Mouse (Mus musculus) limb, embryonic 12.5 days (tissue): ENCODE measurements around the gene 1700016H13Rik. TPM values are rescaled to one million over a fixed set of nuclear protein-coding genes. Genes with fewer than 3 reads are reported as not detected.

Source experiments
- ATAC-seq: fragments of 200-750 bp; cut with Nextera tagmentation; 2 replicates; pipeline ENCODE4 v1.8.0; 2017; ENCODE audit warnings: low read depth, moderate TSS enrichment; ENCODE audit not compliant: insufficient number of reproducible peaks, insufficient read depth, low FRiP score, low TSS enrichment
- H3K27ac ChIP-seq: fragments of 300-500 bp; sonication (generic); 2 replicates; pipeline ENCODE4 v1.5.1; 2016; ENCODE audit warnings: mild to moderate bottlenecking, moderate library complexity
- H3K27me3 ChIP-seq: fragments of 300-500 bp; sonication (generic); 2 replicates; pipeline ENCODE4 v1.6.1; 2016; ENCODE audit warnings: mild to moderate bottlenecking, moderate library complexity
- H3K36me3 ChIP-seq: fragments of 300-500 bp; sonication (generic); 2 replicates; pipeline ENCODE4 v1.6.1; 2016; ENCODE audit warnings: mild to moderate bottlenecking, moderate library complexity
- H3K4me1 ChIP-seq: fragments of 300-500 bp; sonication (generic); replicated peaks from 2 replicates; pipeline ENCODE4 v1.6.1; 2016
- H3K4me2 ChIP-seq: fragments of 300-500 bp; sonication (generic); 2 replicates; pipeline ENCODE4 v1.6.1; 2016; ENCODE audit warnings: mild to moderate bottlenecking, moderate library complexity
- H3K4me3 ChIP-seq: fragments of 300-500 bp; sonication (generic); replicated peaks from 2 replicates; pipeline ENCODE4 v1.5.1; 2016; ENCODE audit warnings: mild to moderate bottlenecking
- H3K9ac ChIP-seq: fragments of 300-500 bp; sonication (generic); replicated peaks from 2 replicates; pipeline ENCODE4 v1.6.1; 2016; ENCODE audit warnings: mild to moderate bottlenecking, moderate library complexity
- H3K9me3 ChIP-seq: fragments of 300-500 bp; sonication (generic); 2 replicates; pipeline ENCODE4 v1.6.1; 2016; ENCODE audit warnings: mild to moderate bottlenecking, moderate library complexity
- WGBS: fragments of 180-500 bp; shearing (Covaris S2); methylation state at CpG from one replicate; pipeline ENCODE4 v1.1.7; 2016; 5-methylcytosine and 5-hydroxymethylcytosine counted together
- polyA plus RNA-seq: library from polyadenylated mRNA; unstranded; fragments of >200 nt; fragmentation: Nextera tagmentation; extraction: Ambion mirVana; gene quantifications from 2 replicates; pipeline ENCODE4 v1.2.1, GENCODE M21; 2016

The 1700016H13Rik gene
- polyA plus RNA-seq = 0.23 TPM in 1 of 2 replicates, not detected in the other

DNA sequence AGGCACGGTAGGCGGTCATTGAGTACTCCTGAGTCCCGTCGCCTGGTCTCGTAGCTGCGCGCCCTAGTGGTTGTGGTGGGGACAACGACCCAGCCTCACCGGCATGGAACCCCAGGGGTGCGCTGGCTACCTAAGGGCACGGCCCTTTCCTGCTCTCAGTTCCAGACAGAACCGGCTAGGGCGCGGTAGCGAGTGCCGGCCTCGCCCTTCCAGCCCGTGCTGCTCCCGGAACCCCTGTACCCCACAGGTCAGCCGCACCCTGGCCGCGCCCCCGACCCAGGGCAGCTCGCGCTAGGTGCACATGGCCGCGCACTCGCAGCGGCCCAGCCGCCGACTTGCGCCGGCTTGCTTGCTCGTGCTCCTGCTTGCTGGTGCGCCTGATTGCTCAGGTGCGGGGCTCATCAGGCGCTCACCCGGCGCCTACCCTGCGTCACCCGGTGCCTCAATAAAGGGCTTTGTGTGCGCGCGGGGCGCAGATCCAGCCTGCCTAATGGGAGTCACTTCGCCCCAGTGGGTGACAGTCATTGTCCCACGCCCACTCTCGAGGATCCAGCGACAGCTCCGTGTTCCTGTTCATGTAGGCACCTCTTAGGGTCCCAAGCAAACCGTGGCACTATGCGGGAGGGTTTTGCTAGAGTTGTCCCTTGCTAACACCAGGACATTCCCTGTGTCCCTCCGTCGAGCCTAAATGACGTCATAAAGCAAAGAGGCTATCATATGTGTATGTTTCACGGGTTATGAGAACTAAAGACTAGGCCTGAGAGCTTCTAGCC, at the start of gene 1700016H13Rik:
Gene 1700016H13Rik (minus strand): TSS at position 665 of the 773 bp plus-strand sequence.
- Histone ChIP-seq H3K27me3 (peaks cover 13% of the 10 kb centered on the region; the same call in 1 of the 2 replicates), H3K27ac (no peak within 1 kb of the TSS)
- WGBS = under 1% methylated on average over 51 of the region's 56 CpGs

DNA sequence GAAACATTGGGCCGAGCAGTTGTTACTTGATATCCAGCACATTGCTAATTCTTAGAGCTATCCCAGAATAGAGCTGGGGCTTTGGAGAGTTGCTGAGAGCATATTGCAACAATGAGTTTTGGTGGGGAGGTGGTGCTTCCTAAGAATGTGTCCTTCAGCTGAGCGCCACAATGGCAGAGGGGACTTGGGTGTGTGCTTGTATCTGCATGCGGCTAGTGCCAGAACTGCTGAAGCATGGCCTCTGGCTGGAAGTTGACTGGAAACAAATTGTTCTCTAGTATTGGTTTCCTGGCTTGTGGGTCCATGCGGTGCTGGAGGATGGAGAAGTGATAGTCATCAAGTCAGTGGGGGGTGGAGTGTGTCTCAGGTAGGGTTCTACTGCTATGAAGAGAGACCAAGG, 49.5 kb upstream of the 1700016H13Rik start:
- ATAC-seq = no peak
- Histone ChIP-seq H3K9me3 (no peaks in the 10 kb centered on the region), H3K4me3 (no peak overlapping the region), H3K36me3 (no peaks in the 10 kb centered on the region), H3K4me2 (no peak overlapping the region), H3K27me3 (no peaks in the 10 kb centered on the region), H3K4me1 (no peaks in the 10 kb centered on the region), H3K9ac (no peak overlapping the region), H3K27ac (no peak overlapping the region)
- WGBS = 89% methylated on average over 4 of the region's 4 CpGs

More for the DNA sequence above, at the start of gene 1700016H13Rik:
- H3K9ac ChIP-seq = peak within 1 kb of the TSS; percentile 61
- ATAC-seq = peak; percentile 65
- H3K4me1 ChIP-seq = no peaks in the 10 kb centered on the region; the same call in 1 of the 2 replicates
- peak within 1 kb of the TSS; percentile 60 for H3K4me3 ChIP-seq
- peak within 1 kb of the TSS; percentile 91 for H3K4me2 ChIP-seq
- H3K9me3 ChIP-seq = no peaks in the 10 kb centered on the region
- H3K36me3 ChIP-seq = no peaks in the 10 kb centered on the region

DNA sequence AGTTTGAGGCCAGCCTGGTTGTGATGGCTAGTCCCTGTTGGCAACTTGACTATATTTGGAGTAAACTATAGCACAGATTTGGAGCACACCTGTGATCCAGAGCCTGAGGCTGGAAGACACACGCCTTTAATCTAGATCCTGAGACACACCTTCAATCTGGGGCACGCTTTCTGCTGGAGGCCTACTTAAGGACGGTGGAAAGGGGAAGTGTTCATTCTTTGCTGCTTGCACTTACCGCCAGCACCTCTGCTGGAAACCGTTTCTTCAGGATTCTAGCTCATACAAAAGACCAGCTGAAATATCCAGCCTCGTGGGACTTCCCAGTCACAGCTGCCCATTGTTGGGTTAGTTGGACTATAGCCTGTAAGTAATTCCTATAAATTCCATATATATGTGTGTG, 46.7 kb upstream of the 1700016H13Rik start:
- 78% methylated on average over 6 of the region's 6 CpGs for WGBS
- Histone ChIP-seq H3K4me2 (no peak overlapping the region), H3K27ac (no peak overlapping the region), H3K4me3 (no peak overlapping the region), H3K9ac (no peak overlapping the region), H3K27me3 (0 out of 2 replicates have a peak, but pooled peaks cover 2% of the 10 kb centered on the region), H3K9me3 (no peaks in the 10 kb centered on the region), H3K36me3 (no peaks in the 10 kb centered on the region), H3K4me1 (no peaks in the 10 kb centered on the region)
- no peak for ATAC-seq

DNA sequence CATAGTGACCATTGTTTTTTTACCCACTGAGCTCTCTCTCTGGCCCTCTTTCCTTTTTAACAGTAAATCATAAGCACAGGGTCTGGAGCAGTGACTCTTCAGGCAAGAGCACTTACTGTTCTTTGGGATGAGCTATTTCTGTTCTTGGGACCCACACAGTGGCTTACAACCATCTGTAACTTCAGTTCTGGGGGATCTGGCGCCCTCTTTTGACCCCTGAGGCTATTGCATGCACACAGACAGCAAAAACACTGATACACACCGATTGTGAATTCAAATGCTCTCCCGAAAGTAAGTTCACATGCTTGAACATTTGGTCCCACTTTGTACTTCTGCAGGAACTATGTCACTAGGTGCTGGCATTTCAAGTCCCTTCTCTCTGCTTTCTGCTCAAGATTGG, 45.7 kb upstream of the 1700016H13Rik start:
- WGBS = 66% methylated on average over 3 of the region's 3 CpGs
- Histone ChIP-seq H3K27me3 (0 out of 2 replicates have a peak, but pooled peaks cover 7% of the 10 kb centered on the region), H3K36me3 (no peaks in the 10 kb centered on the region)

GRCm38 (mm10) chr5:103700661-103701060, 44.9 kb upstream of the 1700016H13Rik start:
- Histone ChIP-seq H3K27ac (no peak overlapping the region), H3K4me3 (no peak overlapping the region), H3K4me2 (no peak overlapping the region), H3K4me1 (peaks cover 2% of the 10 kb centered on the region; the same call in 1 of the 2 replicates), H3K36me3 (no peaks in the 10 kb centered on the region), H3K27me3 (0 out of 2 replicates have a peak, but pooled peaks cover 7% of the 10 kb centered on the region), H3K9me3 (no peaks in the 10 kb centered on the region), H3K9ac (no peak overlapping the region)
- no peak for ATAC-seq
- 76% methylated on average over 2 of the region's 2 CpGs for WGBS

More for the DNA sequence above, 45.7 kb upstream of the 1700016H13Rik start:
- Histone ChIP-seq H3K9ac (no peak overlapping the region), H3K4me1 (peaks cover 2% of the 10 kb centered on the region; the same call in 1 of the 2 replicates), H3K4me3 (no peak overlapping the region), H3K27ac (no peak overlapping the region), H3K9me3 (no peaks in the 10 kb centered on the region), H3K4me2 (no peak overlapping the region)
- ATAC-seq = no peak

GRCm38 (mm10) chr5:103699537-103699936, 43.7 kb upstream of the 1700016H13Rik start:
- ATAC-seq = no peak
- Histone ChIP-seq H3K27ac (no peak overlapping the region), H3K4me3 (no peak overlapping the region), H3K4me1 (peaks cover 2% of the 10 kb centered on the region; the same call in 1 of the 2 replicates), H3K9ac (no peak overlapping the region), H3K36me3 (no peaks in the 10 kb centered on the region), H3K27me3 (peaks cover 12% of the 10 kb centered on the region), H3K4me2 (no peak overlapping the region), H3K9me3 (no peaks in the 10 kb centered on the region)
- 43% methylated on average over 4 of the region's 4 CpGs for WGBS

GRCm38 (mm10) chr5:103698577-103698976, 42.8 kb upstream of the 1700016H13Rik start:
- ATAC-seq = no peak
- Histone ChIP-seq H3K9me3 (no peaks in the 10 kb centered on the region), H3K36me3 (no peaks in the 10 kb centered on the region), H3K4me2 (no peak overlapping the region), H3K4me1 (peaks cover 4% of the 10 kb centered on the region; the same call in 1 of the 2 replicates), H3K9ac (no peak overlapping the region), H3K27ac (no peak overlapping the region), H3K4me3 (no peak overlapping the region), H3K27me3 (peaks cover 21% of the 10 kb centered on the region)
- 63% methylated on average over 4 of the region's 4 CpGs for WGBS

DNA sequence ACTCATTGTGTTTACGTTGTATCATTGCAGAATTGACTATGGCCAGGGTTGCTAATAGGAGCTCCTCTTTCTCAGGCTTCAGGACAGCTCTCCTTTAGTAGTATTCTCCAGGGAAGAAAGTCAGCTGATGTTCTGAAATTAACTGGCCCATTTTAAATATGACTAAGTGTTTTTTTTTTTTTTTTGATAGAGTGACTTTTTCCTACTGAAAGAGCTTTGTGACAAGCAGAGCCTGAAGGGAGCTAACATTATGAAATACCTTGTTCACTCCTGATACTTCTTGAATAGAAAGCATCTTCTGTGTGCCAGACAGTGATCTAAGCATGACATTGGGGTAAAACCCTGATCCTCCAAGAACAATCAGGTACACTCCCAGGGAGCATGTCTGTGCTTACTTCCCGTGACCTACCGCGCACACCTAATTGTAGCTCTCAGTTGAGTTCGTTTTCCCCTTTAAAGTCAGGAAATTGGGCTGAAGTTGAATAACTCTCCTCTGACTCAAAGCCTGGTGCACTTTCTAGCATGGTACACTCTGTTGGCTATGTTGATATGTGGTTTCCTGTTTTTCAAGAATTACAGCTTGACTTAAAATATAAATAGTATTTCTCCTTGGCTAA, 42.2 kb upstream of the 1700016H13Rik start:
- Histone ChIP-seq H3K4me1 (peaks cover 10% of the 10 kb centered on the region), H3K27me3 (peaks cover 27% of the 10 kb centered on the region), H3K36me3 (no peaks in the 10 kb centered on the region), H3K4me3 (no peak overlapping the region), H3K4me2 (no peak overlapping the region), H3K9ac (no peak overlapping the region), H3K9me3 (no peaks in the 10 kb centered on the region), H3K27ac (no peak overlapping the region)
- 65% methylated on average over 5 of the region's 5 CpGs for WGBS
- ATAC-seq = no peak

- H3K9ac ChIP-seq = no peak overlapping the region
- no peak overlapping the region for H3K27ac ChIP-seq
- no peaks in the 10 kb centered on the region for H3K36me3 ChIP-seq
- no peak overlapping the region for H3K4me3 ChIP-seq
- peak overlapping the region; percentile 100; the same call in 1 of the 2 replicates for H3K4me2 ChIP-seq
- H3K4me1 ChIP-seq = peaks cover 15% of the 10 kb centered on the region
- peaks cover 37% of the 10 kb centered on the region for H3K27me3 ChIP-seq
- H3K9me3 ChIP-seq = no peaks in the 10 kb centered on the region
- no peak for ATAC-seq
- 45% methylated on average over 6 of the region's 6 CpGs for WGBS
Measured at GRCm38 (mm10) chr5:103694094-103694493, 38.3 kb upstream of the 1700016H13Rik start.

- Histone ChIP-seq H3K36me3 (no peaks in the 10 kb centered on the region), H3K4me3 (peak overlapping the region; percentile 64), H3K9ac (peak overlapping the region; percentile 53), H3K4me1 (peaks cover 15% of the 10 kb centered on the region), H3K4me2 (peak overlapping the region; percentile 100), H3K9me3 (no peaks in the 10 kb centered on the region), H3K27ac (no peak overlapping the region), H3K27me3 (peaks cover 37% of the 10 kb centered on the region)
- 0 out of 2 replicates have a peak, but pooled peaks have one; percentile 10 for ATAC-seq
- under 1% methylated on average over 28 of the region's 28 CpGs for WGBS
Measured at GRCm38 (mm10) chr5:103693041-103693641, 37.3 kb upstream of the 1700016H13Rik start.

DNA sequence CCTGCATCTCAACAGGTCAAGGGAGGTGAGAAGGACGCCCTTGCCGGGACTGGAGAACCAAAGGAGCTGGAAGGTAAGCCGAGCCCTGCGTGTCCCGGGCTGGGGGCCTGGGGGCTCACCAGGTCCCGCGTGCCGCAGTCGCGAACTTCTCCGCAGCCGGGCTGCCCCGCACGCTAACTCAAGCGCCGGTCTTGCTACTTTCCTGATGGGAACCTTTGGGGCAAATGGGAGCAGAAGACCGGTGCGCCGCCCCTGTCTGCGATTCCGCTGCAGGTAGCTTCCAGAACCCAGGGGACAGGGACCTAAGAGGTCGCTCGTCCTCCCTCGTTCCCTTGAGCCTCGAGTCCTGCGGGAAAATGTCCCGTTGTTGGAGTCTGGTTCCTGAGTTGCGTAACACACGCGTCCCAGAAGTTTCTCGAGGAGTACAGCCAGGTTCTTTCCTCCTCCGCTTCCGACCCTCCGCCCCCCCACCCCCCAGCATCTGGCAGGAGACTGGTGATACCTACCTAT, 36.8 kb upstream of the 1700016H13Rik start:
- H3K27me3 ChIP-seq = peaks cover 36% of the 10 kb centered on the region
- H3K9me3 ChIP-seq = no peaks in the 10 kb centered on the region
- no peaks in the 10 kb centered on the region for H3K36me3 ChIP-seq
- peaks cover 15% of the 10 kb centered on the region for H3K4me1 ChIP-seq
- peak overlapping the region; percentile 53 for H3K9ac ChIP-seq
- peak overlapping the region; percentile 64 for H3K4me3 ChIP-seq
- H3K27ac ChIP-seq = no peak overlapping the region
- peak overlapping the region; percentile 100 for H3K4me2 ChIP-seq
- under 1% methylated on average over 34 of the region's 34 CpGs for WGBS
- ATAC-seq = 0 out of 2 replicates have a peak, but pooled peaks have one; percentile 66
